Mouse (Mus musculus) MEL (cell line): ENCODE results near the gene Gm28047. TPM values are rescaled to one million over a fixed set of nuclear protein-coding genes. Genes with fewer than 3 reads are reported as not detected.

Experiments
- DNase-seq: peaks from one replicate; pipeline ENCODE4 v3.0.0; 2011; ENCODE audit warnings: low read depth, low spot score
- H3K27ac ChIP-seq: 2 replicates; pipeline ENCODE4 v1.5.1; 2012; ENCODE audit warnings: low read depth, mild to moderate bottlenecking, control low read depth, low read length, moderate library complexity; ENCODE audit not compliant: control insufficient read depth
- H3K27me3 ChIP-seq, 2 experiments: fragments of 150-350 bp in 1 of 2; sonication (generic) in 1 of 2; 2 replicates each; pipeline ENCODE4 v1.6.1; 2012; ENCODE audit warnings: low read length in 2 of 2, mild to moderate bottlenecking in 2 of 2, improper control_type of control experiment in 1 of 2, moderate library complexity in 1 of 2; ENCODE audit not compliant: insufficient read depth in 2 of 2, control insufficient read depth in 1 of 2
- H3K36me3 ChIP-seq, 2 experiments: 2 replicates each; pipeline ENCODE4 v1.6.1; 2012 to 2014; ENCODE audit warnings: low read length in 2 of 2, improper control_type of control experiment in 1 of 2, inconsistent platforms in 1 of 2, mild to moderate bottlenecking in 1 of 2; ENCODE audit not compliant: insufficient read depth in 2 of 2, control insufficient read depth in 1 of 2
- H3K4me1 ChIP-seq, 2 experiments: fragments of 150-350 bp in 1 of 2; sonication (generic) in 1 of 2; 2 replicates each; pipeline ENCODE4 v1.6.1; 2012; ENCODE audit warnings: low read length in 2 of 2, improper control_type of control experiment in 1 of 2, mild to moderate bottlenecking in 1 of 2; ENCODE audit not compliant: insufficient read depth in 2 of 2, control insufficient read depth in 1 of 2
- H3K4me3 ChIP-seq, 2 experiments: fragments of 150-350 bp in 1 of 2; sonication (generic) in 1 of 2; 2 replicates each; pipeline ENCODE4 v1.5.1; 2012; ENCODE audit warnings: low read depth in 2 of 2, low read length in 2 of 2, mild to moderate bottlenecking in 2 of 2, moderate library complexity in 2 of 2, control low read depth in 1 of 2, improper control_type of control experiment in 1 of 2; ENCODE audit not compliant: control insufficient read depth in 1 of 2, insufficient read depth in 1 of 2
- H3K79me2 ChIP-seq: 2 replicates; pipeline ENCODE4 v1.6.1; 2012; ENCODE audit warnings: mild to moderate bottlenecking, low read length, moderate library complexity; ENCODE audit not compliant: control insufficient read depth, poor library complexity, insufficient read depth
- H3K9ac ChIP-seq: 2 replicates; pipeline ENCODE4 v1.6.1; 2012; ENCODE audit warnings: low read depth, mild to moderate bottlenecking, control low read depth, low read length, moderate library complexity; ENCODE audit not compliant: control insufficient read depth, poor library complexity, severe bottlenecking
- H3K9me3 ChIP-seq: fragments of 150-350 bp; sonication (generic); replicated peaks from 2 replicates; pipeline ENCODE4 v1.6.1; 2012; ENCODE audit warnings: mild to moderate bottlenecking, low read length, improper control_type of control experiment, moderate library complexity; ENCODE audit not compliant: insufficient read depth
- CHD1 ChIP-seq: IDR thresholded peaks from 2 replicates; pipeline ENCODE4 v1.6.1; 2012; ENCODE audit warnings: low read depth, mild to moderate bottlenecking, inconsistent platforms, low read length, improper control_type of control experiment
- GATA1 ChIP-seq: IDR thresholded peaks from 2 replicates; pipeline ENCODE4 v1.6.1; 2011; ENCODE audit warnings: low read depth, low read length, improper control_type of control experiment
- KAT2A ChIP-seq: conservative IDR thresholded peaks from 2 replicates; pipeline ENCODE4 v1.6.1; 2012; ENCODE audit warnings: low read depth, low read length, improper control_type of control experiment, inconsistent platforms
- POLR2A ChIP-seq, 2 experiments: IDR thresholded peaks; 2 replicates each; pipeline ENCODE4 v1.6.1; 2011 to 2012; ENCODE audit warnings: low read length in 2 of 2, mild to moderate bottlenecking in 2 of 2, control low read depth in 1 of 2, improper control_type of control experiment in 1 of 2, low read depth in 1 of 2, moderate library complexity in 1 of 2; ENCODE audit not compliant: control insufficient read depth in 1 of 2, insufficient read depth in 1 of 2, poor library complexity in 1 of 2
- POLR2AphosphoS2 ChIP-seq: IDR thresholded peaks from 2 replicates; pipeline ENCODE4 v1.6.1; 2011; ENCODE audit warnings: low read length, improper control_type of control experiment
- POLR2AphosphoS5 ChIP-seq: IDR thresholded peaks from 2 replicates; pipeline ENCODE4 v1.6.1; 2012; ENCODE audit warnings: low read depth, borderline replicate concordance, mild to moderate bottlenecking, inconsistent platforms, low read length, moderate library complexity, mixed read lengths
- RAD21 ChIP-seq: IDR thresholded peaks from 2 replicates; pipeline ENCODE4 v1.6.1; 2011; ENCODE audit warnings: mild to moderate bottlenecking, low read depth, low read length, improper control_type of control experiment
- SMC3 ChIP-seq: IDR thresholded peaks from 2 replicates; pipeline ENCODE4 v1.6.1; 2011; ENCODE audit warnings: low read depth, low read length, improper control_type of control experiment
- TCF12 ChIP-seq: IDR thresholded peaks from 2 replicates; pipeline ENCODE4 v1.6.1; 2014; ENCODE audit warnings: low read depth, mild to moderate bottlenecking, inconsistent platforms, low read length, improper control_type of control experiment, moderate library complexity
- UBTF ChIP-seq: IDR thresholded peaks from 2 replicates; pipeline ENCODE4 v1.6.1; 2012; ENCODE audit warnings: low read depth, mild to moderate bottlenecking, inconsistent platforms, low read length, improper control_type of control experiment, moderate library complexity, borderline replicate concordance; ENCODE audit not compliant: insufficient read depth
- ZC3H11A ChIP-seq: IDR thresholded peaks from 2 replicates; pipeline ENCODE4 v1.6.1; 2012; ENCODE audit warnings: low read depth, mild to moderate bottlenecking, inconsistent platforms, low read length, improper control_type of control experiment
- polyA plus RNA-seq, 2 experiments: library from polyadenylated mRNA; stranded (reverse) in 1 of 2; unstranded in 1 of 2; fragments of >175 nt in 1 of 2; fragments of >200 nt in 1 of 2; gene quantifications; 2 replicates each; pipeline versions ENCODE4 v1.2.1 to v1.2.4; 2012; ENCODE audit warnings: low replicate concordance in 2 of 2, low read depth in 1 of 2; ENCODE audit not compliant: insufficient read length in 2 of 2, insufficient read depth in 1 of 2, missing spikeins in 1 of 2
- total RNA-seq: library from RNA; depleted of rRNA; stranded (reverse); fragments of 300-350 nt; gene quantifications from 2 replicates; pipeline ENCODE4 v1.2.3, GENCODE M21; 2012

The Gm28047 gene
- total and polyA plus RNA-seq, 3 experiments = 0.52 TPM; not detected in 2

DNA sequence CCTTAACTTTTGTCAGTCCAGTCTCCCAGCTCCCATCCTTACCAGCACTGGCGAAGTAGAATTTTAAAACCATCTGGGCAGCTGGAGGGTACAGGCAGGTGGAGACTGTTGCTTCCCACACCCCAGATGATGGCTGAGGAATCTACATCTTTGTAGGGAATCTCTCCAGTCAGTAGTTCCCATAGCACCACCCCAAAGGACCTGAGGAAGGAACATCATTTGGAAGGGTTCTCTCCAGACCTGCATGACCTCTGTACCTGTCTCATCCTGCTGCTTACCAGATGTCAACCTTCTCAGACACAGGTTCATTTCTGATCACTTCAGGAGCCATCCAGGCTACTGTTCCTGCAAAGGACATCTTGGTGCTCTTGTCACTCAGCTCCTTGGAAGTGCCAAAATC is 121.4 kb downstream of the Gm28047 start, which contains the start of gene Gm10337:
Gm10337 (plus strand) TSS at position 276 of the 400 bp plus-strand sequence.
- H3K36me3 ChIP-seq = peaks cover 27 to 29% of the 10 kb centered on the region in 2 experiments

GRCm38 (mm10) chr15:102502254-102502840 is 122.5 kb downstream of the Gm28047 start:
- Histone ChIP-seq H3K9me3 (no peaks in the 10 kb centered on the region), H3K9ac (no peak overlapping the region), H3K4me1 (peaks cover 20 to 30% of the 10 kb centered on the region in 2 experiments)

More for the DNA sequence above, 121.4 kb downstream of the Gm28047 start, which contains the start of gene Gm10337:
- Histone ChIP-seq H3K4me1 (peaks cover 18 to 20% of the 10 kb centered on the region in 2 experiments), H3K79me2 (no peaks in the 10 kb centered on the region), H3K27me3 (no peaks in the 10 kb centered on the region), H3K27ac (no peak within 1 kb of the TSS), H3K9ac (no peak within 1 kb of the TSS), H3K9me3 (no peaks in the 10 kb centered on the region), H3K4me3 (no peak within 1 kb of the TSS)
- no peak for TF ChIP-seq SMC3
- TF ChIP-seq RAD21 = no peak
- no peak for TF ChIP-seq KAT2A
- no peak for TF ChIP-seq POLR2A (IDR thresholded peaks at IDR 0.05; ENCODE audit: control insufficient read depth in 1 of 2, insufficient read depth in 1 of 2, low read depth in 1 of 2, low read length in 2 of 2, poor library complexity in 1 of 2)
- TF ChIP-seq ZC3H11A = no peak
- TF ChIP-seq POLR2AphosphoS2 = peak; percentile 29; the same call in 1 of the 2 replicates
- TF ChIP-seq GATA1 = no peak
- no peak for TF ChIP-seq TCF12
- peak; percentile 48; the same call in 1 of the 2 replicates for TF ChIP-seq POLR2AphosphoS5
- no peak for DNase-seq

GRCm38 (mm10) chr15:102501084-102501814 is 123.6 kb downstream of the Gm28047 start:
- Histone ChIP-seq H3K9ac (no peak overlapping the region), H3K9me3 (no peaks in the 10 kb centered on the region), H3K36me3 (peaks cover 47 to 49% of the 10 kb centered on the region in 2 experiments), H3K27ac (no peak overlapping the region), H3K27me3 (no peaks in the 10 kb centered on the region), H3K79me2 (no peaks in the 10 kb centered on the region), H3K4me3 (no peak overlapping the region), H3K4me1 (peaks cover 20 to 29% of the 10 kb centered on the region in 2 experiments)
- no peak for DNase-seq
- TF ChIP-seq CHD1 (no peak), POLR2A (IDR thresholded peaks at IDR 0.05; ENCODE audit: control insufficient read depth in 1 of 2, insufficient read depth in 1 of 2, low read depth in 1 of 2, low read length in 2 of 2, poor library complexity in 1 of 2) (no peak), UBTF (no peak), POLR2AphosphoS5 (peak; percentile 31; the same call in 1 of the 2 replicates)

More at GRCm38 (mm10) chr15:102502254-102502840, 122.5 kb downstream of the Gm28047 start:
- Histone ChIP-seq H3K4me3 (no peak overlapping the region), H3K79me2 (no peaks in the 10 kb centered on the region), H3K27me3 (no peaks in the 10 kb centered on the region), H3K36me3 (peaks cover 38 to 40% of the 10 kb centered on the region in 2 experiments), H3K27ac (no peak overlapping the region)
- peak; percentile 55 for DNase-seq
- TF ChIP-seq POLR2A (IDR thresholded peaks at IDR 0.05; ENCODE audit: control insufficient read depth in 1 of 2, insufficient read depth in 1 of 2, low read depth in 1 of 2, low read length in 2 of 2, poor library complexity in 1 of 2) (peak in 1 of 2 experiments; percentile 53; a peak in 2 of 4 replicates), POLR2AphosphoS2 (no peak; the same call in none of the 2 replicates)
